In genomic region chr17:20944226-20944625, GRCm38 (mm10) we compare ENCODE assay signal across 8 mouse cellular contexts. TPM values are rescaled to one million over a fixed set of nuclear protein-coding genes. Genes with fewer than 3 reads are reported as not detected.
DNase-seq lines count a peak whose midpoint lies in the region; ATAC-seq and TF ChIP-seq lines count a peak whose summit lies in the region.

No protein-coding gene starts in this region.

- peak overlapping the region; percentile 70 for H3K9ac ChIP-seq in heart, embryonic 12.5 days
- peak overlapping the region; percentile 76; the same call in 1 of the 2 replicates for H3K9ac ChIP-seq in ES-E14 (ENCODE audit: insufficient read depth, low read depth, low read length, poor library complexity, severe bottlenecking)
- H3K9ac ChIP-seq in forebrain, postnatal 0 days = peak overlapping the region; percentile 66
- H3K9ac ChIP-seq in midbrain, embryonic 12.5 days (replicated peaks) = peak overlapping the region; percentile 51

- 61% methylated on average over 3 of the region's 3 CpGs for WGBS in heart, embryonic 12.5 days
- WGBS in forebrain, postnatal 0 days = 30% methylated on average over 3 of the region's 3 CpGs
- WGBS in midbrain, embryonic 12.5 days = 47% methylated on average over 3 of the region's 3 CpGs

- peak overlapping the region; percentile 95 for H3K27ac ChIP-seq in heart, embryonic 12.5 days (ENCODE audit: poor library complexity, severe bottlenecking)
- peak overlapping the region; percentile 73; the same call in 1 of the 2 replicates for H3K27ac ChIP-seq in ES-E14 (ENCODE audit: insufficient read depth, low read depth, low read length, poor library complexity, severe bottlenecking)
- H3K27ac ChIP-seq in forebrain, postnatal 0 days (ENCODE audit: low read depth, low read length) = peak overlapping the region; percentile 90
- H3K27ac ChIP-seq in midbrain, embryonic 12.5 days (replicated peaks) = peak overlapping the region; percentile 97

- intact Hi-C loops in heart, postnatal 25 days (cut with DNase I) = loop anchor here (10.0 kb wide), 3 partner anchors 591 to 1481 kb away; partner anchors contain the start of genes Zfp52 and Zfp946
- intact Hi-C loops in left cerebral cortex, postnatal 25 days (cut with DNase I) = loop anchor here (10.0 kb wide), 2 partner anchors 591 to 621 kb away; partner anchors contain the start of genes Zfp52 and Zfp948

- in situ Hi-C loops in ES-E14 (cut with MboI; ENCODE audit: low sequenced_read_pairs in 2 of 2, unreplicated experiment in 2 of 2) = no loop called here

- DNase-seq in heart, postnatal 25 days (ENCODE audit: low spot score) = no peak
- peak; percentile 3 for DNase-seq in ES-E14 (ENCODE audit: low read depth, low spot score)
- no peak for DNase-seq in forebrain, postnatal 0 days
- no peak for DNase-seq in left cerebral cortex, postnatal 25 days (ENCODE audit: low spot score in 2 of 2)
- no peak for DNase-seq in layer of hippocampus, postnatal 10 days (ENCODE audit: low spot score in 2 of 2)
- DNase-seq in ovary, postnatal 36 days (ENCODE audit: low spot score) = no peak

- TF ChIP-seq CTCF in forebrain, postnatal 0 days (IDR thresholded peaks at IDR 0.05; ENCODE audit: low read depth) = no peak

- peaks cover 28% of the 10 kb centered on the region for H3K4me1 ChIP-seq in heart, embryonic 12.5 days (replicated peaks)
- peaks cover 2 to 4% of the 10 kb centered on the region in 2 experiments; a peak in 2 of 4 replicates for H3K4me1 ChIP-seq in ES-E14 (ENCODE audit: control insufficient read depth in 2 of 2, insufficient read depth in 2 of 2, low read length in 2 of 2, poor library complexity in 1 of 2)
- peaks cover 29% of the 10 kb centered on the region for H3K4me1 ChIP-seq in forebrain, postnatal 0 days (ENCODE audit: insufficient read depth)
- H3K4me1 ChIP-seq in midbrain, embryonic 12.5 days = peaks cover 33% of the 10 kb centered on the region

- ATAC-seq in heart, embryonic 12.5 days (ENCODE audit: insufficient number of reproducible peaks, low FRiP score) = no peak
- ATAC-seq in forebrain, postnatal 0 days = no peak
- no peak for ATAC-seq in midbrain, embryonic 12.5 days (ENCODE audit: low FRiP score, low read depth)

- peak overlapping the region; percentile 69 for H3K4me2 ChIP-seq in heart, embryonic 12.5 days
- peak overlapping the region; percentile 58 for H3K4me2 ChIP-seq in forebrain, postnatal 0 days (ENCODE audit: low read depth)
- peak overlapping the region; percentile 59 for H3K4me2 ChIP-seq in midbrain, embryonic 12.5 days (replicated peaks)

- no peaks in the 10 kb centered on the region for H3K27me3 ChIP-seq in heart, embryonic 12.5 days (replicated peaks)
- H3K27me3 ChIP-seq in forebrain, postnatal 0 days (ENCODE audit: insufficient read depth, low read length) = no peaks in the 10 kb centered on the region
- no peaks in the 10 kb centered on the region for H3K27me3 ChIP-seq in midbrain, embryonic 12.5 days

- no peaks in the 10 kb centered on the region for H3K9me3 ChIP-seq in heart, embryonic 12.5 days (replicated peaks)
- H3K9me3 ChIP-seq in ES-E14 (ENCODE audit: control insufficient read depth, insufficient read depth, low read depth, low read length) = no peaks in the 10 kb centered on the region
- H3K9me3 ChIP-seq in forebrain, postnatal 0 days (ENCODE audit: low read length) = no peaks in the 10 kb centered on the region
- no peaks in the 10 kb centered on the region for H3K9me3 ChIP-seq in midbrain, embryonic 12.5 days

- H3K4me3 ChIP-seq in heart, embryonic 12.5 days = peak overlapping the region; percentile 79
- peak overlapping the region; percentile 64 to 93 for H3K4me3 ChIP-seq in ES-E14 (ENCODE audit: insufficient read depth in 1 of 2, low read depth in 1 of 2, low read length in 2 of 2, poor library complexity in 1 of 2, severe bottlenecking in 1 of 2)
- peak overlapping the region; percentile 73 for H3K4me3 ChIP-seq in forebrain, postnatal 0 days (ENCODE audit: low read depth, low read length)
- H3K4me3 ChIP-seq in midbrain, embryonic 12.5 days = peak overlapping the region; percentile 74

- no peaks in the 10 kb centered on the region for H3K36me3 ChIP-seq in heart, embryonic 12.5 days
- no peaks in the 10 kb centered on the region; the same call in 1 of the 2 replicates for H3K36me3 ChIP-seq in ES-E14 (ENCODE audit: control insufficient read depth, insufficient read depth, low read length, poor library complexity, severe bottlenecking)
- H3K36me3 ChIP-seq in forebrain, postnatal 0 days (ENCODE audit: insufficient read depth) = no peaks in the 10 kb centered on the region
- H3K36me3 ChIP-seq in midbrain, embryonic 12.5 days = no peaks in the 10 kb centered on the region

TF ChIP-seq in ES-E14, 5 proteins besides CTCF, POLR2A, EP300 and RAD21:
- TF ChIP-seq HCFC1 (IDR thresholded peaks at IDR 0.05; ENCODE audit: borderline replicate concordance, insufficient read depth, low read length) (no peak), ZC3H11A (IDR thresholded peaks at IDR 0.05; ENCODE audit: borderline replicate concordance, low read depth, low read length) (no peak), MAFK (IDR thresholded peaks at IDR 0.05; ENCODE audit: insufficient read depth, low read depth, low read length) (no peak)

RNA-seq across cellular contexts. Expression of gene Ppp2r1a, which starts 0.9 kb away (rescaled TPM):
- 332 and 337 TPM in 2 replicates for polyA plus RNA-seq in heart, embryonic 12.5 days (2016; fragmentation: Nextera tagmentation; extraction: Ambion mirVana)
- 100 to 1,000 TPM; 186 to 216 TPM for total RNA-seq in heart, postnatal 25 days (2021)
- total RNA-seq in ES-E14 (2012; rRNA removed) = 144 and 179 TPM in 2 replicates
- total RNA-seq in forebrain, postnatal 0 days (2014; rRNA removed) = 628 and 654 TPM in 2 replicates
- 717 and 789 TPM in 2 replicates for polyA plus RNA-seq in forebrain, postnatal 0 days (2015; fragmentation: Nextera tagmentation; extraction: Ambion mirVana)
- polyA plus RNA-seq in midbrain, embryonic 12.5 days (2016; fragmentation: Nextera tagmentation; extraction: Ambion mirVana) = 500 and 541 TPM in 2 replicates
- total RNA-seq in left cerebral cortex, postnatal 25 days (2021) = 100 to 1,000 TPM; 612 to 620 TPM
- 100 to 1,000 TPM; 774 to 805 TPM for total RNA-seq in layer of hippocampus, postnatal 10 days (2021)

RNA-seq across cellular contexts. Expression of gene Vmn1r232, which starts 24.7 kb away (rescaled TPM):
- polyA plus RNA-seq in heart, embryonic 12.5 days (2016; fragmentation: Nextera tagmentation; extraction: Ambion mirVana) = not detected in 2 replicates
- total RNA-seq in heart, postnatal 25 days (2021) = not detected
- total RNA-seq in ES-E14 (2012; rRNA removed) = not detected in 2 replicates
- total RNA-seq in forebrain, postnatal 0 days (2014; rRNA removed) = not detected in 2 replicates
- not detected in 2 replicates for polyA plus RNA-seq in forebrain, postnatal 0 days (2015; fragmentation: Nextera tagmentation; extraction: Ambion mirVana)
- not detected in 2 replicates for polyA plus RNA-seq in midbrain, embryonic 12.5 days (2016; fragmentation: Nextera tagmentation; extraction: Ambion mirVana)
- total RNA-seq in left cerebral cortex, postnatal 25 days (2021) = not detected
- total RNA-seq in layer of hippocampus, postnatal 10 days (2021) = not detected

RNA-seq across cellular contexts. Expression of gene Vmn1r231, which starts 39.3 kb away (rescaled TPM):
- polyA plus RNA-seq in heart, embryonic 12.5 days (2016; fragmentation: Nextera tagmentation; extraction: Ambion mirVana) = not detected in 2 replicates
- not detected for total RNA-seq in heart, postnatal 25 days (2021)
- total RNA-seq in ES-E14 (2012; rRNA removed) = not detected in 2 replicates
- not detected in 2 replicates for total RNA-seq in forebrain, postnatal 0 days (2014; rRNA removed)
- polyA plus RNA-seq in forebrain, postnatal 0 days (2015; fragmentation: Nextera tagmentation; extraction: Ambion mirVana) = not detected in 2 replicates
- polyA plus RNA-seq in midbrain, embryonic 12.5 days (2016; fragmentation: Nextera tagmentation; extraction: Ambion mirVana) = not detected in 2 replicates
- not detected for total RNA-seq in left cerebral cortex, postnatal 25 days (2021)
- total RNA-seq in layer of hippocampus, postnatal 10 days (2021) = not detected

RNA-seq across cellular contexts. Expression of gene Vmn1r233, which starts 52.0 kb away (rescaled TPM):
- polyA plus RNA-seq in heart, embryonic 12.5 days (2016; fragmentation: Nextera tagmentation; extraction: Ambion mirVana) = not detected in 2 replicates
- total RNA-seq in heart, postnatal 25 days (2021) = not detected
- total RNA-seq in ES-E14 (2012; rRNA removed) = not detected in 2 replicates
- not detected in 2 replicates for total RNA-seq in forebrain, postnatal 0 days (2014; rRNA removed)
- polyA plus RNA-seq in forebrain, postnatal 0 days (2015; fragmentation: Nextera tagmentation; extraction: Ambion mirVana) = not detected in 2 replicates
- not detected in 2 replicates for polyA plus RNA-seq in midbrain, embryonic 12.5 days (2016; fragmentation: Nextera tagmentation; extraction: Ambion mirVana)
- not detected for total RNA-seq in left cerebral cortex, postnatal 25 days (2021)
- total RNA-seq in layer of hippocampus, postnatal 10 days (2021) = not detected
